Mouse (Mus musculus) olfactory bulb, adult 2 months (tissue): ENCODE measurements around the gene Ube2h.

Experiments
- CTCF ChIP-seq: fragments of 200-500 bp; IDR thresholded peaks from 2 replicates; pipeline ENCODE4 v1.5.1; 2012; ENCODE audit warnings: low read depth, mild to moderate bottlenecking, low read length, moderate library complexity; ENCODE audit not compliant: insufficient read depth
- POLR2A ChIP-seq: fragments of 200-500 bp; IDR thresholded peaks from 2 replicates; pipeline ENCODE4 v1.6.1; 2012; ENCODE audit warnings: mild to moderate bottlenecking, low read depth, low read length, moderate library complexity; ENCODE audit not compliant: insufficient read depth

GRCm38 (mm10) chr6:30265402-30265801 lies 38.9 kb downstream of the Ube2h start:
- TF ChIP-seq CTCF (no peak), POLR2A (no peak)
